Mouse (Mus musculus): ENCODE measurements around the gene Rgs16. TPM values are rescaled to one million over a fixed set of nuclear protein-coding genes. Genes with fewer than 3 reads are reported as not detected.

The Rgs16 gene
- polyA plus RNA-seq, 1 experiment from 2014 or later: 5.8 TPM

DNA sequence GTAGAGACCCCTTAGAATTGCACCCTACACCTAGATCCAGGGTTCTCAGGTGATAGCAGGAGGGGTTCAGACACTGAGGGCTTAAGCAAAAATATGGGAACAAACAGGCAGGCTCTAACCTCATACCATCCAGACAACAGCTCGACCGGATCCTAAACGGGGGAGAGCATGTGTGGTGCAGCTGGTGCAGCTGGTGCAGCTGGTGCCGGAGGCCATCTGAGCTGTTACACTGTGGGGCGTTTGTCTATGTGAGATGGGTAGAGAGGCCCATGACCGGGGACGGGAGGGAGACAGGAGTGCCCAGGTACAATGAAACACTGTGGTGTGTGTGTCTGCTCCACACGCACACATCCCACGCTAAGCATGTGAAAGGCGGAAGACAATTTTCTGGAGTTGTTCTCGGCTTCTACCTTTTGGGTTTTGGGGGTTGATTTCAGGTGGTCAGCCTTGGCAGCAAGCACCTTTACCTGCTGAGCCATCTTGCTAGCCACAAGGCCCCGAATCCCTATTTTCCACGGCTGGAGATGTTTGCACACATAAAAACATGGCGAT, 6.0 kb downstream of the Rgs16 start:
- no peak overlapping the region for H3K27ac ChIP-seq (ENCODE audit: low read depth, low read length)
- 55% methylated on average over 14 of the region's 14 CpGs for WGBS
- H3K36me3 ChIP-seq (ENCODE audit: control insufficient read depth, insufficient read depth, low read length): no peaks in the 10 kb centered on the region
- ATAC-seq (ENCODE audit: low read depth): peak; percentile 35; the same call in 1 of the 2 replicates
- H3K4me2 ChIP-seq (ENCODE audit: low read depth, low read length): no peak overlapping the region
- no peak overlapping the region for H3K4me3 ChIP-seq (ENCODE audit: low read depth, low read length)
- H3K27me3 ChIP-seq (ENCODE audit: control insufficient read depth, insufficient read depth, low read length): no peaks in the 10 kb centered on the region
- no peaks in the 10 kb centered on the region for H3K9me3 ChIP-seq (ENCODE audit: control insufficient read depth, low read length)
- H3K9ac ChIP-seq (replicated peaks; ENCODE audit: low read depth, low read length): no peak overlapping the region
- peaks cover 20% of the 10 kb centered on the region for H3K4me1 ChIP-seq (ENCODE audit: control insufficient read depth, insufficient read depth, low read length)

DNA sequence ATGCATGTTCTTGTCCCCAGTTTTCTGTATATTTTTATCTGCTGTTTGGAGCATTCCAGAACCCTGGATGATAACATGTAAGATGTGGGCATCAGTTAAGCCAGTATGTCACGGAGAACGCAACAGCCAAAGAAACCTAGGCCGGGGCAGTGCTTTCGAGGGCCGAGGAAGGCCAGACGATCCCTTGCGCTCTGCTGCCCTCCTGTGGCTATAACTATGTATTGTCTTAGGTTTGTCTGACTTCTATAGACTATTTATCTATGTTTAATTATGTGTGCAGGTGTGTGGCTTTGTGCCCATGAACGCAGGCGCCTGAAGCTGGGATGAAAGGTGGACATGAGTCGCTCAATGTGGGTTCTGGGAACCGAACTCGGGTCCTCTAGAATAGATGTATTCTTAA, 6.6 kb downstream of the Rgs16 start:
- ATAC-seq (ENCODE audit: low read depth): peak; percentile 20; the same call in 1 of the 2 replicates
- H3K4me1 ChIP-seq (ENCODE audit: control insufficient read depth, insufficient read depth, low read length): peaks cover 21% of the 10 kb centered on the region
- no peak overlapping the region for H3K4me3 ChIP-seq (ENCODE audit: low read depth, low read length)
- H3K27me3 ChIP-seq (ENCODE audit: control insufficient read depth, insufficient read depth, low read length): no peaks in the 10 kb centered on the region
- H3K36me3 ChIP-seq (ENCODE audit: control insufficient read depth, insufficient read depth, low read length): no peaks in the 10 kb centered on the region
- H3K9me3 ChIP-seq (ENCODE audit: control insufficient read depth, low read length): no peaks in the 10 kb centered on the region
- H3K4me2 ChIP-seq (ENCODE audit: low read depth, low read length): no peak overlapping the region
- H3K27ac ChIP-seq (ENCODE audit: low read depth, low read length): no peak overlapping the region
- under 1% methylated on average over 12 of the region's 12 CpGs for WGBS
- H3K9ac ChIP-seq (replicated peaks; ENCODE audit: low read depth, low read length): no peak overlapping the region

DNA sequence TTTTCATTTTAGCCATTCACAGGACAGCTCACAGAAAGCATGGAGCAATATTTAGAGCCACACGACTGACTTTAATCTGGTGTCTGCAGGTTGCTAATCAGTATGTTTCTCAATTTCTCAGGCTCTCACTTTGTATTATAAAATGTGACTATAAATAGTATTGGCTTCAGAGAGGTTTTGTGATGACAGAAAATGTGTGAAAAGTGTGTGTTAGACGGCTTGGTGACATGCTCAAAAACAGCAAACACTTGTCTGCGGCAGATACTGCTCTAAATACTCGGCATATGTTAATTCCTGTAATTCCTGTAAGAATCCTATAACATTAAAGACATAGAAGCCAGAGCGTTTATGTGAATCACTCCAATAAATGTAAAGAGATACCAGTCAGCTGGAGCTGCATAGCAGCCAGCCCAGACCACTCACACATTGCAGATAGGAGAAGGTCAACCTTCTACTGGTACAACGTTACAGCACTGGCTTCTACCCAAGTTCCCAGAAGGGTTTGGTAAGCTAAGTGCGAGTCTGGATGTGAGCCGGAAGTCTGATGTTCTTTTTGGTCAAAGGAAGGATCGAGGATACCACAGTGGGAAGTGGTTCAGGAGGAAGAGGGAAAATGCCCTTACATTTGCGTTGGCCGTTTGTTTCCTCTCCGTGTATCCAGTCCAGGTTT, 7.8 kb downstream of the Rgs16 start:
- Histone ChIP-seq H3K36me3 (ENCODE audit: control insufficient read depth, insufficient read depth, low read length) (no peaks in the 10 kb centered on the region), H3K4me3 (ENCODE audit: low read depth, low read length) (no peak overlapping the region), H3K9me3 (ENCODE audit: control insufficient read depth, low read length) (no peaks in the 10 kb centered on the region), H3K27me3 (ENCODE audit: control insufficient read depth, insufficient read depth, low read length) (no peaks in the 10 kb centered on the region), H3K27ac (ENCODE audit: low read depth, low read length) (0 out of 2 replicates have a peak overlapping the region, but pooled peaks have one; percentile 73), H3K4me2 (ENCODE audit: low read depth, low read length) (peak overlapping the region; percentile 66; the same call in 1 of the 2 replicates), H3K9ac (replicated peaks; ENCODE audit: low read depth, low read length) (no peak overlapping the region; the same call in 1 of the 2 replicates), H3K4me1 (ENCODE audit: control insufficient read depth, insufficient read depth, low read length) (peaks cover 21% of the 10 kb centered on the region)
- ATAC-seq (ENCODE audit: low read depth): no peak
- 70% methylated on average over 12 of the region's 12 CpGs for WGBS

DNA sequence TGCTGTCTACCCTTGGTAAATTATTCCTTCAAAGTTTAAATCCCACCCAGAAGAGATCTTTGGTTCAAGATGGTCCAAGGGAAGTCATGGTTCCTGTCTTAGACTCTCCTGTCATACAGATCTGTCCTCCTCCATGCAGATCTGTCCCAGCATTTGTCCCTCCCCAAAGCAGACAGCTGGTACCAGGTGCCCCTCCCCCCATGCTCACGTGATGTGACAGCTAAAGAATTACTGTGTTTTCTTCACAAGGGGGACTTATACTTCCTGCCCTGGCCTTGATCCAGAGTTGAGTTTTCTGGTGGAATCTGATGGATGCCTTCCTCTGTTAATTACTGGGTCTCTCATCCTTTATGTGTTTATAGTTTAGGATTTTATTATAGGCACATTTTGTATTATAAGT, 8.4 kb downstream of the Rgs16 start:
- no peaks in the 10 kb centered on the region for H3K9me3 ChIP-seq (ENCODE audit: control insufficient read depth, low read length)
- ATAC-seq (ENCODE audit: low read depth): no peak
- peak overlapping the region; percentile 29; the same call in 1 of the 2 replicates for H3K4me3 ChIP-seq (ENCODE audit: low read depth, low read length)
- peaks cover 20% of the 10 kb centered on the region for H3K4me1 ChIP-seq (ENCODE audit: control insufficient read depth, insufficient read depth, low read length)
- H3K27ac ChIP-seq (ENCODE audit: low read depth, low read length): peak overlapping the region; percentile 73
- no peaks in the 10 kb centered on the region for H3K27me3 ChIP-seq (ENCODE audit: control insufficient read depth, insufficient read depth, low read length)
- H3K36me3 ChIP-seq (ENCODE audit: control insufficient read depth, insufficient read depth, low read length): no peaks in the 10 kb centered on the region
- WGBS: 0% methylated on average over 1 of the region's 1 CpGs
- H3K4me2 ChIP-seq (ENCODE audit: low read depth, low read length): peak overlapping the region; percentile 66; the same call in 1 of the 2 replicates
- H3K9ac ChIP-seq (replicated peaks; ENCODE audit: low read depth, low read length): no peak overlapping the region; the same call in 1 of the 2 replicates

DNA sequence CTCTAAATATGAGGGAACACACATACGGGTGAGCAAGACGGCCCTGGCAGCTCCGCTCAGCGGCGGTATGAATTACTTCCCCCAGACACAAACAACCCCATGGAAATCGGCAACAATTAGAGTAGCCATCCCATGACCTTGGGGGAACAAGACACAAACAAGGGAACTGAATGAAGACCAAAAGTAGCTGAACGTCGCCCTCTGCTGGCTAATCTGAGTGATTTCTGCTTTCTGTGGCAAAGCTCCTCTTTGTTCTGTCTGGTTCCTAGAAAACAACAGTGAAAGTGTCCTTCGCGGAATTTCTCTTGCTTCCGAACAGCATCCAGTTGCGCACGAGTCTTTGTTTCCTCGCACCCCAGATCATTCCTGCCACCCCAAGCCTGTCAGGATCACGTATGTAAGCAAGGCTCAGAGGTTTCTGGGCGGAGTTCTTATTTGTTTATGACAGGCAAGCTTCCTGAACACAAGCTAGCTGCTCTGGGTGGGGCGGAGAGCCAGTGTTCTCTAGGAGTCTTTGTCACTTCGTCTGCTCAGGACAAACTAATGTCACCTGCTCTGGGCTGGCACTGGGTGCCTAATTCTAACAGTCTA, 9.2 kb downstream of the Rgs16 start, which contains the start of gene Rnasel:
Rnasel (plus strand) TSS at position 216 of the 591 bp plus-strand sequence.
- WGBS: 3% methylated on average over 18 of the region's 18 CpGs
- H3K9me3 ChIP-seq (ENCODE audit: control insufficient read depth, low read length): no peaks in the 10 kb centered on the region
- peaks cover 20% of the 10 kb centered on the region for H3K4me1 ChIP-seq (ENCODE audit: control insufficient read depth, insufficient read depth, low read length)
- peak within 1 kb of the TSS; percentile 73 for H3K27ac ChIP-seq (ENCODE audit: low read depth, low read length)
- peak within 1 kb of the TSS; percentile 66 for H3K4me2 ChIP-seq (ENCODE audit: low read depth, low read length)
- H3K4me3 ChIP-seq (ENCODE audit: low read depth, low read length): peak within 1 kb of the TSS; percentile 29
- peak; percentile 63 for ATAC-seq (ENCODE audit: low read depth)
- peak within 1 kb of the TSS; percentile 39 for H3K9ac ChIP-seq (replicated peaks; ENCODE audit: low read depth, low read length)
- H3K27me3 ChIP-seq (ENCODE audit: control insufficient read depth, insufficient read depth, low read length): no peaks in the 10 kb centered on the region
- H3K36me3 ChIP-seq (ENCODE audit: control insufficient read depth, insufficient read depth, low read length): no peaks in the 10 kb centered on the region

DNA sequence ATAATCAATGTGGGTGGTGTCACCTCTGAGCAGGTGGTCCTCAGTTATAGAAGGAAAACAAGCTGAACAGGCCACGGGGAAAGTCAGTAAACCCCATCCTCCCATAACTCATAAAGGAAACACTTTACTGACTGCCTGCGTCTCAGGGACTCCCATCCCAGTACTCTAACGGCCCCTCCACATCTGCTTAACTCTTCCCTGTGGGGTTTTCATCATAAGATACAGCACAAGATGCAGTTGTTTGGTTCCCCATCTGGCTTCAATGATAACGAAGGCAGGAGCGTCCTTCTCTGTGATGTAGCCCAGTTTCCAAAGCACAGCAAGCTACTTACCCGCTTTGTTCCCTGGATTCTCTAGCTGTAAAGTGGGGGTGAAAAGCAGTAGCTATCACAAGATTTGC, 9.9 kb downstream of the Rgs16 start:
- ATAC-seq (ENCODE audit: low read depth): peak; percentile 26
- Histone ChIP-seq H3K9ac (replicated peaks; ENCODE audit: low read depth, low read length) (peak overlapping the region; percentile 39), H3K36me3 (ENCODE audit: control insufficient read depth, insufficient read depth, low read length) (no peaks in the 10 kb centered on the region), H3K27ac (ENCODE audit: low read depth, low read length) (peak overlapping the region; percentile 73), H3K4me3 (ENCODE audit: low read depth, low read length) (peak overlapping the region; percentile 29), H3K9me3 (ENCODE audit: control insufficient read depth, low read length) (no peaks in the 10 kb centered on the region), H3K4me1 (ENCODE audit: control insufficient read depth, insufficient read depth, low read length) (peaks cover 20% of the 10 kb centered on the region), H3K27me3 (ENCODE audit: control insufficient read depth, insufficient read depth, low read length) (no peaks in the 10 kb centered on the region), H3K4me2 (ENCODE audit: low read depth, low read length) (peak overlapping the region; percentile 66)
- WGBS: 19% methylated on average over 6 of the region's 6 CpGs

DNA sequence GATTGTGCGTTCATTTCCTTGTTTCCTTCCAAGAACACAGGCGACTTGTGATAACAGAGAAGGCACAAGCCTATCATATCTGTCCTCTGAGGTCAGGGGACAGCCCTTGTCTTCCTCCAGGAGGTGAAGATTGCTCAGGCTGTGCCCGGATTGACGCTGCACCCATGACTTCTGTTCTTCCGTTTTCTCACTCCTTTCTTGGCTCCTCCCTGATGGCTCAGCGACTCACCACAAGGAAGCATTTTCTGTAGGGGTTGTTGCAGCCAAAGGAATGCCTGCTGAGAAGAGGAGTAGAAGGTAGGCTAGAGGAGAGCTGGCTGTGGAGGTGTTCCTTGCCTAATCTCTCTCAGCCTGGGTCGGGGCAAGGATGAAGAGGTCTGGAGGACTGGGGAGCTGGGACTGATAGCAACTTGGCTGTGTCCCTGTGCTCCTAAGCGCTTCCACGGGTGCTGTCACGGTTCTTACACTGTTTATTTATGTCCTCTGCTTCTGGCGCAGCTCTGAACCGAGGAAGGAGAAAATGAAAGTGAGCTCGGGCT, 11.7 kb downstream of the Rgs16 start:
- 38% methylated on average over 13 of the region's 13 CpGs for WGBS
- H3K4me1 ChIP-seq (ENCODE audit: control insufficient read depth, insufficient read depth, low read length): peaks cover 20% of the 10 kb centered on the region
- ATAC-seq (ENCODE audit: low read depth): no peak

DNA sequence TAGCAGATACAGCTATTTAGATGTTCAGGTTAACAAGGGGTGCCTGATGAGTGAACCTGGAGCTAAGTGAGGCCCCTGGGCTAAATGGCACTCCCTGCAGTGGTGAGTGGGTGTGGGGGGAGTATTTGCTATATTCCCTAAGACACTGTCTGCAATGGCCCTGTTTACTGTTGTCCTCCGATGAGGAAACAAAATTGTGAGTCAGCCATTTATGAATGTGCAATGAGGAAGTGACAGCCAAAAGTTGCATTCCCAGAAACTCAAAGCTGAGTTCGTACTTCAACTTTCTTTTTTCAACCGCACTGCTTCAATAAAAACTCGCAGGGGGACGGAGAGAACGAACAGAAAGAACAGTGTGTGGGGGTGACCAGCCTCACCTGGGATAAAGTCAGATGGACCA, 12.4 kb downstream of the Rgs16 start:
- WGBS: 91% methylated on average over 6 of the region's 6 CpGs
- Histone ChIP-seq H3K9ac (replicated peaks; ENCODE audit: low read depth, low read length) (no peak overlapping the region; the same call in 1 of the 2 replicates), H3K27ac (ENCODE audit: low read depth, low read length) (no peak overlapping the region), H3K36me3 (ENCODE audit: control insufficient read depth, insufficient read depth, low read length) (no peaks in the 10 kb centered on the region; the same call in 1 of the 2 replicates), H3K4me3 (ENCODE audit: low read depth, low read length) (peak overlapping the region; percentile 11; the same call in 1 of the 2 replicates), H3K9me3 (ENCODE audit: control insufficient read depth, low read length) (no peaks in the 10 kb centered on the region), H3K4me2 (ENCODE audit: low read depth, low read length) (peak overlapping the region; percentile 44), H3K27me3 (ENCODE audit: control insufficient read depth, insufficient read depth, low read length) (no peaks in the 10 kb centered on the region), H3K4me1 (ENCODE audit: control insufficient read depth, insufficient read depth, low read length) (peaks cover 20% of the 10 kb centered on the region)
- ATAC-seq (ENCODE audit: low read depth): no peak

More for the DNA sequence above, 11.7 kb downstream of the Rgs16 start:
- H3K9me3 ChIP-seq (ENCODE audit: control insufficient read depth, low read length): no peaks in the 10 kb centered on the region
- peak overlapping the region; percentile 40; the same call in 1 of the 2 replicates for H3K27ac ChIP-seq (ENCODE audit: low read depth, low read length)
- H3K36me3 ChIP-seq (ENCODE audit: control insufficient read depth, insufficient read depth, low read length): no peaks in the 10 kb centered on the region; the same call in 1 of the 2 replicates
- peak overlapping the region; percentile 44 for H3K4me2 ChIP-seq (ENCODE audit: low read depth, low read length)
- H3K9ac ChIP-seq (replicated peaks; ENCODE audit: low read depth, low read length): no peak overlapping the region; the same call in 1 of the 2 replicates
- H3K4me3 ChIP-seq (ENCODE audit: low read depth, low read length): peak overlapping the region; percentile 11; the same call in 1 of the 2 replicates
- H3K27me3 ChIP-seq (ENCODE audit: control insufficient read depth, insufficient read depth, low read length): no peaks in the 10 kb centered on the region
